Comparison of ENCODE assay signal across 17 mouse cellular contexts in genomic region chr16:50863565-50863964, GRCm38 (mm10).
"Had no signal": no experiment of that assay in that cellular context is flagged by ENCODE, and none has a peak within 500 bp of the region (broad histone marks: within the 10 kb centered on the region; RNA-seq: fewer than 3 reads in every experiment).

No protein-coding gene starts in this region.

- H3K27me3 ChIP-seq: lung, embryonic 15.5 days; megakaryocyte, embryonic 14.5 days; midbrain, embryonic 13.5 days; midbrain, embryonic 15.5 days; neural tube, embryonic 12.5 days; stomach, embryonic 15.5 days had no signal

- ATAC-seq: lung, postnatal 0 days; midbrain, embryonic 13.5 days; midbrain, embryonic 15.5 days had no signal

- H3K36me3 ChIP-seq: lung, embryonic 15.5 days; midbrain, embryonic 13.5 days; midbrain, embryonic 15.5 days; neural tube, embryonic 12.5 days; stomach, embryonic 15.5 days had no signal

- H3K9me3 ChIP-seq: lung, embryonic 15.5 days; megakaryocyte, embryonic 14.5 days; midbrain, embryonic 13.5 days; midbrain, embryonic 15.5 days; neural tube, embryonic 12.5 days; stomach, embryonic 15.5 days had no signal

- H3K9ac ChIP-seq: lung, embryonic 15.5 days; midbrain, embryonic 13.5 days; midbrain, embryonic 15.5 days; neural tube, embryonic 12.5 days; stomach, embryonic 15.5 days had no signal

- H3K27ac ChIP-seq: lung, embryonic 15.5 days; macrophage; midbrain, embryonic 13.5 days; midbrain, embryonic 15.5 days; neural tube, embryonic 12.5 days; stomach, embryonic 15.5 days; stomach, postnatal 0 days had no signal

- H3K4me3 ChIP-seq: lung, embryonic 15.5 days; megakaryocyte, embryonic 14.5 days; midbrain, embryonic 13.5 days; midbrain, embryonic 15.5 days; neural tube, embryonic 12.5 days; stomach, embryonic 15.5 days had no signal

- H3K4me2 ChIP-seq: lung, embryonic 15.5 days; midbrain, embryonic 11.5 days; midbrain, embryonic 13.5 days; midbrain, embryonic 15.5 days; neural tube, embryonic 12.5 days; stomach, embryonic 15.5 days had no signal

- H3K4me1 ChIP-seq: lung, embryonic 15.5 days; megakaryocyte, embryonic 14.5 days; midbrain, embryonic 13.5 days; midbrain, embryonic 15.5 days; neural tube, embryonic 12.5 days; stomach, embryonic 15.5 days had no signal

- DNase-seq: lung, adult 2 months; lung, postnatal 14 days; lung, postnatal 36 days; right cerebral cortex, postnatal 14 days; thymus, adult 2 months; thymus, postnatal 25 days; thymus, postnatal 4 days had no signal
